Mouse (Mus musculus): ENCODE measurements at regions not wholly inside any gene's neighbourhood (a gene's known extent, or its start where the extent isn't known, plus 50 kb on each side); places are given as distances from the start of the nearest gene placed in this dataset.

GRCm38 (mm10) chr15:97459606-97460359 lies 212.7 kb upstream of the Amigo2 start:
- DNase-seq: no peak

DNA sequence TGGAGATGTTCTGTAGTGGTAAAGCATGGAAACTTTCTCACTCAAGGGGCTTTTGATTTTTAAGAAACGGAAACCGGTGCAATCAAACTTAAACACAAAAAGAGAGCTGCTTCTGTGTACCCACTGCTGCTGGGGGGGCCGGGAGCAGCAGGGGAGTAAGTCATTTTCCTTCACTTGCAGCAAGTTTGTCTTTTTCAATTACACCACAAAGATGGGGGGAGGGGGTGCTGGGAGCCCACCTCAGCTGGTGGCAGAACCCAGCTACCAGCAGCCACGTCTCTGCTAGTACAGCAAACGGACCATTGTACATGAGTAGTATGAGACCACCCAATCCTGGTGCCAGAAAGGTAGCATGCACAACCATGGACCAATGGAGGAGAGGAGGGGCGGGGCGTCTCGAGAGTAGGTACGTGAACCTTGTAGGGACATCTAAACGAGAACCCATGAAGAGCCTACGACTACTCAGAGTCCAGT lies 211.7 kb upstream of the Amigo2 start:
- DNase-seq: no peak

- no peak for DNase-seq
Observed at GRCm38 (mm10) chr15:97458139-97458747, 211.2 kb upstream of the Amigo2 start.

- no peak for DNase-seq
Observed at GRCm38 (mm10) chr15:97457468-97457867, 210.4 kb upstream of the Amigo2 start.

DNA sequence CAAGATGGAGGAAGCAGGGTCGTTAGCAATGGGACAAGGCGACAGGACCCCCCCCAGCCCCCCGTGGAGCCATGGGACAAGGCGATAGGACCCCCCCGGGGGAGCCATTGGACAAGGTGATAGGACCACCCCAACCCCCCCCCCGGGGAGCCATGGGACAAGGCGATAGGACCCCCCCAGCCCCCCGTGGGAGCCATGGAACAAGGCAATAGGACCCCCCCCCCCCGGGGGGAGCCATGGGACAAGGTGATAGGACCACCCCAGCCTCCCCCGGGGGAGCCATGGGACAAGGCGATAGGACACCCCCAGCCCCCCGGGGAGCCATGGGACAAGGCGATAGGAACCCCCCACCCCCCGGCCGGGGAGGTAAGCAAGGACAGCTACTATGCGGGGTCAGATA lies 209.9 kb upstream of the Amigo2 start:
- DNase-seq: no peak

DNA sequence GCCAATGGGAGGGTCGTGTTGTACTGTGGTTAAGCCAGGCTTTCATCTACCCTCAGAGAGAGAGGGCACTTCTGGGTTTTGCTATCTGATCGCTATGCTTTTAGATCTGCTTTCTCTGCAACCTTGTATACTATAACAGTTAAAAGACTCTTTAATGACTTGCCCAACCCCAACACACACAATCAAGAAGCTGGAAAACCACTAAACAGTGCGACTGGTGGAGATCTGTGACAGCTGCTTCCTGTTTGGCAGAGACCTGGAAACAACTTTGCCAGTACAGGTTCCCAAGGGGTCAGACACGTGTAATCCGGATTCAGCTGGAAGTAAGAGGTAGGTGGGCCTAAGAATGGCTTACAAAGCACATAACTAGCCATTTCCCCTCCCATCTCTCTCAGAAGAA lies 208.6 kb upstream of the Amigo2 start:
- no peak for DNase-seq

DNA sequence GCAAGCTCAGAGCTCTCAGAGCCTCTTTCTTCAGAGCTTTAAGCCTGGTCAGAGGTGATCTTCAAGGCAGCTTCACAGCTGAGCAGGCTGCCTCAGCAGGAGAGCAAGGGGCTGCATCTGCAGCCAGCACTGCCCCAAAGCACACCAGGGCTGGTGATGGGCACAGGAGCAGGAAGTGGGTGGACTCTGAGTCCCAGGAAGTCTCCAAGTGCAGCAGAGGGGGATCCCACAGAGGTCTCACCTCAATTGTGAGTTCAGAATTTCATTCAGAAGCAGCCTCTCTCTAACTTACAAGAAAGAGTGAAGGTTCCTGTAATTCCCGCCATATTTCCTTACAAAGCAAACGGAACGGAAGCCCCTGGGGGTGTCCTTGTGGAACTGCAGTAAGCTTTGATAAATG lies 202.6 kb upstream of the Amigo2 start:
- DNase-seq: no peak

DNA sequence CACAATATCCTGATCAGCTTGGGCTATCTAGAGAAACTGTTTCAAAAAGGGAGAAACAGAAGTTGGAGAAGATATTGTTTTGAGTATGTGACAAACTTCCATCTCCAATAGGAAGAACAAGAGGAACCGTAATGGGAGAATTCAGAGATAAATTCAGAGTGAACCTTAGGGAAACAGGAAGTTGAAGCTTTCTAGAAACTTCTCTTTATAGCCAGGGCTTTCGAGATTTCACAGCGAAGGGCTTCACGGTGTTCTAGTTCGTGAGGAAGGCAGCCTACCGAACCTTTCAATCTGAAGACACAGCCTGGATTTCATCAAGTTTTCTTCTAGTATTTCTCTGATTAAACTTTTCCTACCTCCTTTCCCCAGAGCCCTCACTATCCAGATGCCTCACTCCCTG lies 201.9 kb upstream of the Amigo2 start:
- no peak for DNase-seq

DNA sequence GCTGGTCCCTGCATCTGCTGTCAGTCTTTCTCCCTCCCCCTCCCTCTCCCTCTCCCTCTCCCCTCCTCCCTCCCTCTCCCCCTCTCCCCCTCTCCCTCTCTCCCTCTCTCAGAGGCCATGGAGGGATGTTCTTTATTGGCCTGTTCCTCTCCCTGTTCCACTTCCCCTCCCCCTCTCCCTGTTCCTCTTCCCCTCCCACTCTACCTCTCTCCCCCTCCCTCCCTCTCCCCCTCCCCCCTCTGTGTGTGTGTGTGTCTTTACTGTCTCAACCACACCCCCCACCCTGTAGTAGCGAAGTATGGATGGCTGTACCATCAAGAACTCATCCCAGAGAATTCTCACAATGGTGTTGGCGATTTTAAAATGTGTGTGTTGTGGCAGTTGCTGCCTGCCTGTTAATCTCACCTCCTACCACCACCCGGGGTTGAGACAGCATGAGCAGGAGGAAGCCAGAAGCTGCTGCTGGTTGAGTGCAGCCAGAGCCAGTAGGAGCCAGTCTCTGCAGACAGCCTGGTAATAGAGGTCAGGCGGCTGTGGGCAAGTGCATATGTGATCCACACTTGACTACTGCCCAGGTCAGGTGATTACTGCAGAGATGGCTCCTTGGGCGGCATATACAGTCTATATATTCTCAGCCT lies 201.3 kb upstream of the Amigo2 start:
- no peak for DNase-seq

GRCm38 (mm10) chr15:97446181-97446580 lies 199.1 kb upstream of the Amigo2 start:
- DNase-seq: no peak

DNA sequence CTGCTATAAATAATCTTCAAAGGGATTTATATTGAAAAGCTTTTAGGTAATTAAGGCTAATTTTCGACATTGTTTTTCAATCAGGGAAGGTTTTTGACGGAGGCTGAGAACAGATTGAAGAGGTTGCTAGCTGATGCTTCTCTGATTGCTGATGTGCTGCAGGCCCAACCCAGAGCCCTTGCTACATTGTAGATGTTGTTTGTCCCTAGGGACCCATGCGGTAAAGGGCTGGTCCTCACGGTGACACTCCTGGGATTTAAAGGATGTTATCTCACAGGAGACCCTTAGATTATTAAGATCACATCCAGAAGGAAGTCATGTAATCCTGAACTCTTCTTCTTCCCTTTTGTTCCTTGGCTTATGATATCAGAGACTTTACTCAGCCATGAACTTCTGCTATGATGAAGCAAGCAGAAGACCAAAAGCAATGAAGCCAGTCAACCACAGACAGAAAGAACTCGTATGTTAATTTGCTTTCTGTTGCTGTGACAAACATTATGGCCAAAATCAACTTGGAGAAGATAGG lies 191.2 kb upstream of the Amigo2 start:
- DNase-seq: no peak

Data from adrenal gland, postnatal 25 days (tissue).